Mouse (Mus musculus): ENCODE results near the gene Arhgef12.
A peak's percentile ranks its signal among the peaks of the same experiment; 100 is the strongest.

The Arhgef12 gene

DNA sequence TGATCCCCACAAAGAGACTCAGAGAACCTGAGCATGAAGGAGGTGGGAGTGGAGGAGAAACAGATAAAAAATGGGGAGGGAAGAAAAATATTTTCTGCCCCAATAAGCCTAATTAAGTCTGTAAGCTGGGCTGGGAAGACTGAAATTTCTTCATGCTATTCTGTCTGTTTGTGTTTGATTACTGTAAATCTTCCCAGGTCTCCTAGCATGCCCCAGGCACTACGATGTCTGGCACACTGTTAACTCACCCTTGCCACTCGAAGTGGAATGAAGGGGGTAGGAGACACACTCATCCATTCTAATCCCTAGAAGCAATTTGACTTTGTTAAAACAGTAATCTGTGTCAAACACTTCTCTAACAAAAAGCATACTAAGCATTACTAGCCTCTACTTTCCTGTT is 35.3 kb downstream of the Arhgef12 start:
- no peak for DNase-seq

DNA sequence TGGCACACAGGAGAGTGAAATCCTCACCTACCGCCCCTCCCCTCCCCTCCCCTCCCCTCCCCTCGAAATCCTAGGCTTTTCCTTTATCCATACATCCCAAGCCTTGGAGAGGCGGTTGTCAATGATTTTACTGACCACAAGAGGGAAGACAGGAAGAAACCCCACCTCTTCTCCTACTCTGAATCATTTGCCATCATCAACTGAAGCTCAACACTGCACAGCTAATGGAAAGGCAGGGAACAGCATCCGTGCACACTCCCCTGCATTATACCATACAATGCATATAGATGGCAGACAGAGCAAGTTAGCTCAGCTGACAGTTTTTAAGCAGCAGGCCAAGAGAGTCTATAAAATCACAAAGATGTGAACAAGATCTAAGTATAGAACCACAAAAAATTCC is 35.9 kb downstream of the Arhgef12 start:
- DNase-seq, result no peak

DNA sequence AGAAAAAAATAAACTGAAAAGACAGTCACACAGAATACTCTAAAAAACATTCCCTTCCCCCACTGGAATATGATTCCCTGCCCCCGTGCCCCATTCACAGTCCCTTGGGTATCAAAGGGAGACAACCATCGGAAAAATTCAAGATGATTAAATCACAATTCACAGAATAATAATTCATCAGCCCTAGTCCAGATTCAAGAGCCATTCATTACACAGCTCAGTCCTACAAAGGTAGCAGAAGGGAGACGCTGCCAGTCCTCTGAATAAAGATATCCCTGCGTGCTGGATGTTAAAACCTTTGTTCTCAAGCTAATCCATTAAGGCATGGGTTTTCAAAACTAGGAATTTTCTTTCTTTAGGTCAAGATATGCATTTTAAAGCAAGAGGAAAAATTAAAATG is 36.5 kb downstream of the Arhgef12 start:
- DNase-seq, result no peak

DNA sequence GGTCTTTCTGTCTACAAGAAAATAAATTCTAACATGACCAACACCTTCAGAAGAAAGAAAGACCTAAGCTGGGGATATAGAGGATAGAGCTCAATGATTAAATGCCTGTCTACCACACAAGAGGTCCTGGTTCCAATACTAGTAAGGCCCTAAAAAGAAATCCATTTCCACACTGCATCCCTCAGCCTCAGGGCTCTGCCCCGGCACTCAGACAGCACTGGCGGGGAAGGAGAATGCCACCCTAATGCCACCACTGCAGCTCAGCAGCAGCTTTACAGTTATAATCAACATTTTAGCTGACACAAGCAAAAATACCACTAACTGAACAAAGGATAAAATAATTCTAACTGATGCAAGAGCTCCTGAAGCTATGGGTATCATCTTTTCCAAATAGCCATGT is 36.9 kb downstream of the Arhgef12 start:
- no peak for DNase-seq

DNA sequence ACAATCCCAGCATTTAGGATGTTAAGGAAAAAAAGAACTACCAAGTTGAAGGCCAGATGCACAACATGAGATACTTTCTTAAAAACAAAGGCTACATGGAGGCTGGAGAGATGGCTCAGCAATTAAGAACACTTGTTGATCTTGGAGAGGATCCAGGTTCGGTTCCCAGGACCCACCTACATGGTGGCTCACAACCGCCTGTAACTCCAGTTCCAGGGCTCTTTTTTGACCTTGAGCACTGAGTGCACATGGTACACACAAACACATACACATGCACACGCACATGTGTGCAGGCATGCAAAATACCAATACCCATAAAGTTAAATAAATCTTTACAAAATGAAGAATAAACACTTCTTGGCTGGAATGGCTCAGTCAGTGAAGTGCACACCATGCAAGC is 39.1 kb downstream of the Arhgef12 start:
- DNase-seq, result peak in 1 of 2 experiments; percentile 22

DNA sequence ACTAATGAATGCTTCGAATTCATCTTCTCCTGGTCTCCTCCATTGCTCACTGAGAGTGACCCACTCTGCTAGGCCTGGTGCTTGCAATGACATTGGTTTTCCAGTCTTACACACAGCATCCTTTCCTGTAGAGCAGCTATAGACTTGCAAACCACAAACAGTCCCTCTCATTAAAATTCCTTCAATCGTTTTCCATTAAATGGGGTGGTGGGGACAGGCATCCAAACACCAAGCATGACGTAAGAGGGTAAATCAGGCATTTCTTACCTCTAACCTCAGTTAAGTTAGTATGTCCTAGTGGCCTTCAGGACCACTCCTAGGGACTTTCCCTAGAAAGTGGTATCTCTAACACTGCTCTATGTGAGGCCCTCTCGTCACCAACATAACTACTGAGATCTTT is 41.8 kb downstream of the Arhgef12 start:
- DNase-seq, result no peak

DNA sequence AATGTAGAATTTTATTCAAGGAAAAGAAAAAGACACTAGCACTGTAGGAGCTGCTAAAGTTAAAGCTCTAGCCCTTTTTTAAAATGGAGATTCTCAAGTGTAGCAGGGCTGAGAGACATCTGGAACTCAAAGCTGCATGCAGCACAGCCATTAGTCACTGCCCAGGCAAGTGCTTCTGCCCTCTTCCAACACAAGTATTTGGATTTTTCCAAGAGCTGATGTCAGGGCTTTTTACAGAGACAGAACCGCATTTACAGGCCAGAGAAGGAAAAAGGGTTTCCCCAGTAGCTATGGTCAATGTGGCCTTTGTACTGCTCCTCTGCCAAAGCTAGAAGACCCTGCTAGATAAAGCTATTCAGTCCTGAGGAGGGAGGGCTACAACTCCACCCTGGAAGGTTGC is 45.5 kb downstream of the Arhgef12 start:
- no peak for DNase-seq

DNA sequence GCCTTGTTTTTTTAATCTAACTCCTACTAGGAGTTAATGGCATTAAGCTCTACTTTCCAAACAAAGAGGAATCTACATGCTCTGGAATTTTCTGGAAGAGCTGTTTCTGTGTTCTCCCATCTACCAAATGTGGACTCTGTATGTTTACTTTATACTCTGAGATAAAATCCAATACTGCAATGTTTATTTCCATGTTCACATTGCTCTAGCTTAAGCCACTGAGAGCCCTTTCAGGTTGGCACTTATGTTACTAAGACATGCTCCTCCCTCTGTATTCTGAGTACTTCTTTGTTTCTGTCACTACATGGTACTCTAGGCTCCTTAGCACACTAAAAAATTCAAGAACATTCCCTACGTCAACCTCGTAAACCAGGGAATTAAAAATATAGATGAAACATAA is 56.6 kb downstream of the Arhgef12 start:
- no peak for DNase-seq

DNA sequence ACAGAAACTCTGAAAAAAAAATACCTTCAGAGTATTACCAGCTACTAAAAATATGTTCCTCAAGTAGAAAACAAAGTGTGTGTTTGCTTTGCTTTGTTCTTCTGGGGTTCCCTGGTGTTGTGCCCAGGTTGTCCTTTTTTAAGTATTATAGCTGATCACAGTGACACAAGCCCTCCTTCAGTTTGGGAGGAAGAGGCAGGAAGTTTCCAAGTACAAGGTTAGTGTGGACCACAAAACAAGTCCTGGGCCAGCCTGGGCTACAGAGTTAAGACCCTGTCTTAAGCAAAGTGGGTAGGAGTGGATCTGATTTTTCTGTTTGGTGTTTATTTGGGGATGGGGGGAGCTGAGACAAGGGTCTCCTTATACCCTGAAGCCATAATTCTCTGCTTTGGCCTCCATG is 62.6 kb downstream of the Arhgef12 start:
- DNase-seq, result no peak

DNA sequence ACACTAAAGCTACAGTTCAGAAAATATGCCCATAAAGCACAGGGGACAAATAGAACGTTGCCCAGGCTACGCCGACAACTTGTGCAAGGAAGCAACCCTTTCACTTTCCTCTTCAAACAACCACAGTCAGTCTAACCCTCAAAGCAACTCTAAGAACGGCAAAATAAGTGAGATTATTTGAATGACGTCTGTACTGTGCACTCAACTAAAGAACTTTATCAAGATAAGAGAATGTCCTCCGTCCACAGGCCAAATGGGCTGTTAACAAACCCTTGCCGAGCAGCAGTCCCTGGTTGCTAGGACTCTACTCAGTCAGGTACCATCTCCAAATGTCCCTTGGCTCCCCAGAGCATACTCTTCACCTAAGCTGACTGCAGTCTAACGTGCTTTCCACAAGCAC is 68.6 kb downstream of the Arhgef12 start:
- DNase-seq, result no peak

DNA sequence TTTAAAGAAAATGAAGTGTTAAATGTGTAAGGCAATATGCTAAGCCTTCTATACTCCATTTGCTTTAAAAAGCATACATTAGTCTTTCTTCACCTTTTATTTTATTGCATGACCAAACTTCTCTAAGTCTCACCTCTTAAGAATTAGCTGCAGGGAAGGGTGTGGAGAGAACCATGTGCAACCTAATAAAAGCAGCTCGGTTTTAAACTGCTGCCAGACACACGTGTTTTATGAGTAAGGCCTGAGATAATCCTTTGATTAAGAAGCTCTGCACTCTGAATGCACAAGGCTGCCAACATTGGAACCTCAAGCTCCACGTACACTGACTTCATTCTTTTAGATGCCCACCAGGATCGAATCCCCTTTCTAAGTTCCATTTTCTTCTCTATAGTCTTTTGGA is 71.8 kb downstream of the Arhgef12 start:
- DNase-seq, result no peak

DNA sequence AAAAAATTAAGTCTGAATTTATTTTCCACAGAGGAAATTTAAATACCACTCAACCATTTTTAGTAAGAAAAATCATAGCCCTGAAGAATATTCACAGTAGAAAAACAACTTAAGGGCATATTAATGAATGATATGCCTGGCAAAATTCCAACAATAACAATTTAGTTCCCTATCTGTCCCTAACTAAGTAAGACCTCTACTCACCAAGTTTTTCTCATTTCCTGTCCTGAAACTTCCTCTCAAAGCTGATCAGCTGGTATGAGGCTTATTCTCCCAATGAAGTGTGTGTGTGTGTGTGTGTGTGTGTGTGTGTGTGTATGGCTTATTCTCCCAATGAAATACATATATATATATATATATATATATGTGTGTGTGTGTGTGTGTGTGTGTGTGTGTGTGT is 72.8 kb downstream of the Arhgef12 start:
- no peak for DNase-seq

DNA sequence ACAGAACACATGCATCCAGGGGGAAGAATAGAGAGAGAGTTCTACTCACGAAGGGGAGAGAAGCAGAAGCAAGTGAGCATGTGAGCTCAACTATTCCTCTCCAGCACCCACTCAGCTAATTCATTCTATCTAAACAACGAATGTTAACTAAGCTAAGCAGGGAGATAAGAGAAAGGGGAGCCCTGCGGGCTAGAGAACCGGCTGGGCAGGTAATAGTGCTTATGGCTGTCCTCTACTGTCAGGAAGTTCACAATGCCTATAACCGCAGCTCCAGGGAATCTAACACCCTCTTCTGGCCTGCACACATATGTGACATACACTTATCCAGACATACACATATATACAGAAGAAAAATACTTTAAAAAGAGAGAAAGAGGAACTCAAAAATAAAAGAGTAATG is 79.3 kb downstream of the Arhgef12 start:
- no peak for DNase-seq

DNA sequence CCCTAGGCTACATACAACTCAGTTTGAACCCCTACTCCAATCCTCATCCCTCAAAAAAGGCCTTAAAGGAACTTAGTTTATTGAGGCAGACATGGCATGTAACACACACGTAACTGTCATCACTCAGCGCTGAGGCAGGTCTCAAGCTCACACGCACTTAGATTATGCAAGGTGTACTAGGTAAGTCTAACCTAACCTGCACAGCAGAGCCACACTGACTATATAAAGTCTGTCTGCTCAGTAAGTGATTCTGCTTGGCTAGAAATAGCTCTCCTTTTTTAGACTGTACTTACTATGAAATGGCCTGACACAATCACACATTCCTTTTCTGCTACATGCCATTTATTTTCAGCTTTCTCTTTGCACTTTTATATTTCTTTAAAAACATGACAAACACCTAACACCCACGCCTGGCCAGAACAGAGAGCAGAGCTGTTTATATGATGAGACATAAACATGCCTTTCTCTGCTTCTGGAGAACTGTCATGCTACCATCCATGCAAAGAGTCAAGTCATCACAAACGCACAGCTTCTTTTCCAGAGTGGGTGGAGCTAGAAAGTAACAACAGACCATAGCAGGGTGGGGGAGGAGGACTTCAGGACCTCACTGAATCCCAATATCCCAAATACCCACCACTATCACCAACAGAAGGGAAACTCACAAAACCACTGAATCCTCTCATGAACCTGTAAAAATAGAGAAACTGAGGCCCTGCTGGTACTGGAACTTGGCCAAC is 85.4 kb downstream of the Arhgef12 start:
- no peak for DNase-seq

DNA sequence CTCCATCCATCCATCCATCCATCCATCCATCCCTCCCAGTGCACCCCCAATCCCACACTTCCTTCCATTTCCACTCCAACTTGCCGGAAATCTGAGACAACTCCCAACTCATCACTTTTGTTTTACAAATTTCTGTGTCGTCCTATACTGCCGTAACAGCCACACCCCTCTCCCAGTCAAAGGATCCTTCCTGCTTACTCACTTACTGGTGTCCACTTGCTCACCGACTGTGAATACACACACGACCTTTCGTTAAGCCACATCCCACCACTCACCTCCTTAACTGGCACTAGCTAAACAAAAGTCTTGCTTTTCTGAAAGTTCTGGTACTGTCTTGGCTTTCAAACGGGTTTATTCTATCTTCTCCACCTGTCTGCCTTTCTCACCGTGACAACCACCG is 87.4 kb downstream of the Arhgef12 start:
- no peak for DNase-seq

DNA sequence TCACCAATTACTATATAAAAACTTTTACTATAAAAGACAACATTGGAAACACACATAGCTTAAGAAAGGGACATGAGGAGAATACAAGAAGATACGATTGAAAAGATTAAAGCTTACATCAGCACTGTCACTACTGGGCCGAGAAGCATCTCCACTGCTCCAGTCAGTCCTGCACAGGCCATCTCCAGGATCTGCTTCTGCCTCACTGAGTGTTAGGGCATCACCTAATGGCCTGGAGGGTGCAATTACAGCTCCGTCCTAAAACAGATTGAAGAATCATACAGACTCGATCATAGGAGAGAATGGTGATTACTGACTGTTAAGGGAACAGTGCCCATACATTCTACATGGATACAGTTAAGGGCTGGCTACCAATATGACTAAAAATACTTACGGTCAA is 91.3 kb downstream of the Arhgef12 start:
- peak in 1 of 2 experiments; percentile 26 for DNase-seq

DNA sequence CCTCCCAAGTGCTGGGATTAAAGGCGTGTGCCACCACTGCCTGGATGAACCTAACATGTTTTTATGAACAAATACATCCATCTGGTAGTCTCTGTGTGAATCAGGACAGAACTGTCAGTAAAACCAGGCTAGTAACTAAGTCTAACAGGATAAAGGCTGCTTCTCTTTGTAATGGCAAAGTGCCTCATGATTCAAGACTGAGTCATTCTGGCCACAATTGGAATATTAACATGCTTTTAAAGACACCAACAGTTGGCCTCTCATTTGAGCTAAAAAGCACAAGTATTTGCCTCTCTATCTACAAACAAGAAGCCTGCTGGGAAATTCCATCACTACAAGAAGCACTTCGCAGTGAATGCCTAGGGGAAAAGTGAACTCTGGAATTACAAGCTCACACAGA is 91.7 kb downstream of the Arhgef12 start:
- no peak for DNase-seq

DNA sequence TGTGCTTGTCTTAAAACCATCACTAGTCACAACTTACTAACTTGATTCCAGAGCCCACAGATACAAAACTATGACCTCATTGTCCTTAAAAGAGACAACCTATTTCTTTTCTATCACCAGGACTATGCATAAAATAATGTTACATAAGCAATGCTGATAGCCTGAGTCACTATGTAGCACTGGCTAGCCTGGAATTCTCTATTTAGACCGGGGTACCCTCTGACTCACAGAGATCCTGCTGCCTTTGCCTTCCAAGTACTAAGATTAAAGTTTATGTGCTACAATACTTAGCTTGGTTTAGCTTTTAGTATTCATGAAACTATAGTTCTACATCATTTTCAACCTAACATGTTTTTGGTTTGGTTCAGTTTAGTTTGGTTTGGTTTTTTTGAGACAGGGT is 92.2 kb downstream of the Arhgef12 start:
- DNase-seq, result no peak

DNA sequence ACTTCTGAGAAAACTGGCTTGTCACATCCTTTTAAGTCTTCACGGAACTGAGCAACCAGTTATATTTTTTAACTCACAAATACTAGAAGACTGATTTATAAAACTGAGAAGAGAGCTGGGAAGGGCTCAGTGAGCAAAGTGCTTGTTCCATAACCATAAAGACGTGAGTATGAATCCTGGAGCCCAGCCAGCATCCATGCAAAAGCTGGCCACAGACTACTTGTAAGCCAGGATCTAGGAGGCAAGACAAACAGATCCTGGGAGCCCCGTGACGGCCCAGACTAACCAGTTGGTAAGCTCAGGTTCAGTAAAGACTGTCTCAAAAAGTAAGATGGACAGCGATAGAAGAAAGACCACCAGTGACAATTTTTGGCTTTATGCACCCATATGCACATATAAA is 94.5 kb downstream of the Arhgef12 start:
- no peak for DNase-seq

DNA sequence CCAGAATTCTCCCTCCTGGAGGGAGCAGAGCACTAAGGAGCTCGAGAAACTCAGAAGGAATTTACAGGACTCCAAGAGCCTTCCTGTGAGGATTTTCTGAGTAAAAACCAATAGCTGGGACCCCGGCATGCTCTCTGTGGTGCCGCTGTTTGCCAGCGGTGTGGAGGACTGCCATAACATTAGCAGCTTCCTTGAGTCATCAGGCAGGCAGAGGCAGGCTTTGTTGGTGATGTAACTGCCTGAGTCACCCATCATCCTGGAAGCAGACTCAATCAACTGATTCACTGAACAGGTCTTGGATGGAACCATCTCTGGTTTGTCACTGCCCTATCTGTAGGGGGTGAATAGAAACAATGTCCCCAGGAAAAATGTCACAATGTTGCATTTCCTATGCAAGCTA is 96.0 kb downstream of the Arhgef12 start:
- DNase-seq, result no peak

DNA sequence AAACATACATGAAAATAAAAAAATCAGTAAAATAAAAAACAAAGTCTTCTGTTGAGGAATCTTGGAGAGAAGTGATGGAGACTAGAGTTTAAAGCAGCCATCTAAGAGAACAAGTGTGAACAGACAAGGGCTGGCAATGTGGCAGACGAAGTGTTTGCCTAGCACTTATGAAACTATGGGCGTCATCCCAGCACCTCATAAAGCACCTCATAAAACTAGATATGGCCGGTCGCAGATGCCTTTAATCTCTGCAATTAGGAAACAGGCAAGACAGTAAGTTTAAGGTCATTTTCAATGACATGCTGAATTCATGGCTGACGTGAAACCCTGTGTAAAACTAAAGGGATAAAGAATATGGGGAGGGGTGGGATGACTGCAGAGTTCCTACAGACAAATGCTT is 103.2 kb downstream of the Arhgef12 start:
- no peak for DNase-seq

DNA sequence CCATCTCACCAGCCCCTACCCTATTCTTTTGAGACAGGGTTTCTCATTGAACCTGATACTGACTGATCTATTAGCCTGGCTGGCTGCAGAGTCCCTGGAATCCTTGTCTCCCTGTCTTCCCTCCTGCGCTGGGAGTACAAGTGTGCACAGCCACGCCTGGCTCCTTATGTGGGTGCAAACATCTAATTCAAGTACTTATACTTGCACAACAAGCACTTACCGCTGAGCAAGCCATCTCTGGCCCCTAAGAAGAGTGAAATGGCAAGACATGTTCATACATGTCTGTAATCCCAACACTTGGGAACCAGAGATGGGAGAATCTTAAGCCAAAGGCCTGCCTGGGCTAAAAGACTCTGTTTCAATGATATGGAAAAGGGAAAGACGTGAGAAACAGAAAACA is 104.0 kb downstream of the Arhgef12 start:
- no peak for DNase-seq

DNA sequence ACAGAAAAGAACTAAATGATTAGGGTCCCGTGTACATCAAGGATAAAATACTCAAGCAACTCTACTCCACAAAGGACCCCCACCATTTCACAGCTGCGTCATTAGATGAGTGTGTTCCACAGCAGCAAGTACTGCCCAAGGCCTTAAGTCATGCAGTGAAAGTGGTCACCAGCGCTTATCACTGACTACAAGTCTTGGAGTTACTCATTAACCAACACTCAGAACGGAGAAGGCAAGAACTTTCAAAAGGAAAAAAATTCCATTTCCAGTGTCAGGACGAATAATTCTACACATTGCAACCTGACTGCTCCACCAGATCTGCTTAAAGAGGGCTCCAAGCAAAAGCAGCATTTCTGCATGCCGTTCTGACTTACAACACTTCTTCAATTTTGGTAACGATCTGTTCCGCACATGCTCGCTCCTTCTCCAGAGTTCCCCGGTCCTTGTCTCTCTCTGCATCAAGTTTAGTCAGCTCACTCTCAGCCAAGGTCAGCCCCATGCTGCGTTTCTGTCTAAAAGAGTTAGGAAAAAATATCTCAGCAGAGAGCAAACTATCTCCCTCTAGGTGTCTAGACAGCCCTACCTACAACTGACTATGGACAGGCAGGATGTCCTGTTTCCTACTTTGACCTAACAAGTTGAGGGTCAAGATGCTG is 106.3 kb downstream of the Arhgef12 start:
- DNase-seq, result peak; percentile 24 to 41

DNA sequence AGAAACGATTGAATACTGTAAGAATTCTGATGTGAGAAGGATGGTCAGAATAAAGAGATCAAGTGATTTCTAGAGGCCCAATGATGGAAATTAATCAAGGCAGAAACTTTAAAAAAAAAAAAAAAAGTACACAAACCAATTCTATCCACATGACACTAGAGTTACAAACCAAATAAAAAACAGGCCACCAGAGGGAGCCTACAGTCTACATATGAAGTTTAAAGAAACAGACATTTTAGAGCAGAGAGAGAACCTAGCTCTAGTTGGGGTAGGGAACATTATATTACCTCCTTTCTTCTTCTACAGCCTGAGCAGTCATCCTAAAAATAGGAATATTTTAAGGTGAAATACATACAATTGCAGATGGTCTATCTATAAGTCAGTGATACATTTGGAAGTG is 107.0 kb downstream of the Arhgef12 start:
- peak; percentile 59 to 78 for DNase-seq

DNA sequence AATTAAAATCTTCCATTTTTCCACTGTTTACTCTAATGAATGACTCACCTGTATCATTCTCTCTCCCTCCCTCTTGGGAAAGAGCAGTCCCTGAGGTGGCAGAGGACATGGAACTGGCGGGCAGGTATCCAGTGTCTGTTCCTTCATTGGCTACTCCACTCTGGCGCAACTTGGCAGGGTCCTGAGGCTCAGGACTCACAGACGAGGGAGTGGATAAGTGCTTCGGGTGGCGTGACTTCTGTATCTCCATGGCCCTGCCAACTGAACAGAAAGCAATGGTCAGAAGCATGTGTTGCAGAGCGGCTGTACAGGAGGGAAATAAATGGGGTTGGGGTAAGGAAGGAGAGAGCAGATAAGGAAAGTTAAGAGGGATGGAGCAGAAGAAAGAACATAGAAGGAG is 109.5 kb downstream of the Arhgef12 start:
- DNase-seq, result no peak

All from kidney, postnatal 36 days (tissue).